ENCODE assay signal across 1 mouse cellular context in the genomic region with DNA sequence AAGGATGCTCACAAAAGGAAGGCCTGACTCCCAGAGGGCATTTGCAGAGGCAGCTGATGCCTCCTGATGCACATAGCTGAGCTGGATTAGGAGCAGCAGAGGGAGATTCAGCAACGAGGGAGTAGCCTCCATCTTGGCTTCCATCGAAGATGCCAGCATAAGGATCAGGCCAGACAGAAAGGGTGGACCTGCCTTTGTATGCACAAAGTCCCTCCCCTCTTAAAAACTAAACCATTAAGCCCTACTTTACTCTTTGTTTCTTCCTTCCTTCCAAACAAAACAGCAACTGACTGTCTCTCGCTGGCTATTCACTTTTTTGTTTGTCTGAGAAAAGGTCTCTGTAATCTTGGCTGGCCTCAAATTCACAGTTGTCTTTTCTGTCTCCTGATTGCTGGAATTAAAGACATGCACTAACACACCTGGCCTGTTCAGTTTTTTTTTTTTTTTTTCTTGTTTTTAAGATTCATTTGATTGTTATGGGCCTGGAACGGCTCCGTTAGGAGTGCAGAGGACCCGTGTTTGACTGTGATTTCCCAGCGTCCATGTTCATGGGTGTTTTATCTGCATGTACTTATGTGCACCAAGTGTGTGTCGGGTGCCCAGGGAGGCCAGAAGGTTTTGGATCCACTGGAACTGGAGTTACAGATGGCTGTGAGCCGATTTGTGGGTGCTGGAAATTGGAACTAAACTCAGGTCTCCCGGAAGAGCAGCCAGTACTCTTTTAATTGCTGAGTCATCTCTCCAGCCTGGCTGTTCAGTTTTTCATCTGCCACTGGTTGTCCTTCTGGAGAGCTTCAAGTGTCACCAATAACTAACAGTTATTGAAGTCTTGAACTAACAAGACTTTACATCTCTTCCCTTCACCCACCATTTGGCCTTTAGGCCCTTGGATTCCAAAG.
TF ChIP-seq lines count a peak whose summit lies in the region.

No protein-coding gene starts in this region.

TF ChIP-seq in MEL, 35 proteins besides CTCF, POLR2A, EP300 and RAD21:
- TF ChIP-seq JUND (IDR thresholded peaks at IDR 0.05; ENCODE audit: low read depth, low read length) (no peak), CHD1 (IDR thresholded peaks at IDR 0.05; ENCODE audit: low read depth, low read length) (no peak), MAX (IDR thresholded peaks at IDR 0.05; ENCODE audit: low read length) (no peak), MAFK (IDR thresholded peaks at IDR 0.05; ENCODE audit: borderline replicate concordance, low read depth, low read length) (peak; percentile 36; the same call in 1 of the 2 replicates), GABPA (IDR thresholded peaks at IDR 0.05; ENCODE audit: low read depth, low read length) (peak; percentile 50; the same call in 1 of the 2 replicates), POLR2AphosphoS5 (IDR thresholded peaks at IDR 0.05; ENCODE audit: borderline replicate concordance, low read depth, low read length) (no peak), MYC (IDR thresholded peaks at IDR 0.05; ENCODE audit: low read depth, low read length) (no peak), MXI1 (IDR thresholded peaks at IDR 0.05; ENCODE audit: low read depth, low read length) (no peak), KAT2A (conservative IDR thresholded peaks at IDR 0.05; ENCODE audit: low read depth, low read length) (no peak)
